Mouse (Mus musculus) erythroblast, embryonic 14.5 days (primary cell): ENCODE results near the gene Gm49380.

Source experiments
- GATA1 ChIP-seq: IDR thresholded peaks from 2 replicates; pipeline ENCODE4 v1.6.1; 2012; ENCODE audit warnings: low read length, inconsistent platforms, mixed read lengths
- TAL1 ChIP-seq: IDR thresholded peaks from 3 replicates; pipeline ENCODE4 v1.6.1; 2012; ENCODE audit warnings: low read length, inconsistent platforms, mixed read lengths

GRCm38 (mm10) chr9:44130581-44131275 lies 17.4 kb upstream of the Gm49380 start:
- TF ChIP-seq GATA1 (no peak), TAL1 (no peak)
